Comparison of ENCODE assay signal across 11 mouse cellular contexts in the genomic region with DNA sequence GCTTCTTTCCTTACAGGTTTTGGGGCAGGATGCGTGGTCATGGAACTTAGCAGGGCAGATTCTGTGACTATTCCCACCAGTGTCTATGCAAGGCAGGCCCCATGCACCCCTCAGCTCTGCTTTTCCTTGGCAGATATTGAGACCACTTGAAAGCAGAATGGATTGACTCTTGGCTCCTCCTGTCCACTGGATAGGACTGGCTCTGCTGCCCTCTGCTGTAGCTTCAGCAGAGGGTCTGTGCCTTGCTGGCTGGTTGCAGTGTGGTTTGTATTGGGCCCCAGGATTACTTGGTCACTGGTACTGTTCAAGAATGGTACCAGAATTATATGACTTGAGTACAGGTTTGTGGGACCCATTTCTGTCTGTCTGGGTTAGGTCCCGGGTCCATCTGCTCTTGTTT. TPM values are rescaled to one million over a fixed set of nuclear protein-coding genes. Genes with fewer than 3 reads are reported as not detected.
A peak's percentile ranks its signal among the peaks of the same experiment; 100 is the strongest.
DNase-seq lines count a peak whose midpoint lies in the region; ATAC-seq and TF ChIP-seq lines count a peak whose summit lies in the region.
"Had no signal": no experiment of that assay in that cellular context is flagged by ENCODE, and none has a peak within 500 bp of the region (broad histone marks: within the 10 kb centered on the region; RNA-seq: fewer than 3 reads in every experiment).

No protein-coding gene starts in this region.

- no peaks in the 10 kb centered on the region for H3K27me3 ChIP-seq in hindbrain, postnatal 0 days (ENCODE audit: insufficient read depth, low read length)
- no peaks in the 10 kb centered on the region for H3K27me3 ChIP-seq in hindbrain, embryonic 14.5 days (ENCODE audit: control insufficient read depth, insufficient read depth, low read length)
- no peaks in the 10 kb centered on the region for H3K27me3 ChIP-seq in testis, adult 2 months (ENCODE audit: control insufficient read depth, insufficient read depth, low read length)
- H3K27me3 ChIP-seq in embryonic facial prominence, embryonic 10.5 days (replicated peaks; ENCODE audit: low read depth, poor library complexity, severe bottlenecking): no peaks in the 10 kb centered on the region
- H3K27me3 ChIP-seq: heart, embryonic 13.5 days had no signal

- no peaks in the 10 kb centered on the region for H3K9me3 ChIP-seq in hindbrain, postnatal 0 days (ENCODE audit: low read length)
- H3K9me3 ChIP-seq in hindbrain, embryonic 14.5 days (ENCODE audit: control insufficient read depth, low read length): no peaks in the 10 kb centered on the region
- H3K9me3 ChIP-seq in embryonic facial prominence, embryonic 10.5 days: no peaks in the 10 kb centered on the region
- H3K9me3 ChIP-seq: heart, embryonic 13.5 days had no signal

- H3K27ac ChIP-seq in hindbrain, postnatal 0 days: no peak overlapping the region
- no peak overlapping the region for H3K27ac ChIP-seq in hindbrain, embryonic 14.5 days
- H3K27ac ChIP-seq in testis, adult 2 months (ENCODE audit: control insufficient read depth, insufficient read depth, low read depth, low read length): no peak overlapping the region
- no peak overlapping the region for H3K27ac ChIP-seq in embryonic facial prominence, embryonic 10.5 days (replicated peaks)
- H3K27ac ChIP-seq: heart, embryonic 13.5 days had no signal

- peak; percentile 76 for TF ChIP-seq CTCF in hindbrain, postnatal 0 days (IDR thresholded peaks at IDR 0.05; ENCODE audit: low read depth)
- peak; percentile 40; the same call in 1 of the 2 replicates for TF ChIP-seq CTCF in testis, adult 2 months (IDR thresholded peaks at IDR 0.05; ENCODE audit: control insufficient read depth, insufficient read depth, insufficient replicate concordance, low read depth, low read length)

- H3K36me3 ChIP-seq in hindbrain, postnatal 0 days (ENCODE audit: insufficient read depth, low read length): no peaks in the 10 kb centered on the region
- no peaks in the 10 kb centered on the region for H3K36me3 ChIP-seq in hindbrain, embryonic 14.5 days (replicated peaks; ENCODE audit: control insufficient read depth, insufficient read depth)
- peaks cover 11% of the 10 kb centered on the region for H3K36me3 ChIP-seq in testis, adult 2 months (ENCODE audit: control insufficient read depth, insufficient read depth, low read length)
- no peaks in the 10 kb centered on the region for H3K36me3 ChIP-seq in embryonic facial prominence, embryonic 10.5 days (replicated peaks)
- H3K36me3 ChIP-seq: heart, embryonic 13.5 days had no signal

- 76% methylated on average over 2 of the region's 2 CpGs for WGBS in hindbrain, postnatal 0 days
- 77% methylated on average over 2 of the region's 2 CpGs for WGBS in hindbrain, embryonic 14.5 days
- 79% methylated on average over 2 of the region's 2 CpGs for WGBS in embryonic facial prominence, embryonic 10.5 days

- no peaks in the 10 kb centered on the region for H3K4me1 ChIP-seq in hindbrain, postnatal 0 days (ENCODE audit: insufficient read depth, low read length)
- H3K4me1 ChIP-seq in hindbrain, embryonic 14.5 days (replicated peaks; ENCODE audit: control insufficient read depth, insufficient read depth, low read length): no peaks in the 10 kb centered on the region
- no peaks in the 10 kb centered on the region for H3K4me1 ChIP-seq in testis, adult 2 months (ENCODE audit: control insufficient read depth, insufficient read depth, low read length)
- no peaks in the 10 kb centered on the region for H3K4me1 ChIP-seq in embryonic facial prominence, embryonic 10.5 days
- H3K4me1 ChIP-seq: heart, embryonic 13.5 days had no signal

- no peak overlapping the region for H3K4me3 ChIP-seq in hindbrain, postnatal 0 days (ENCODE audit: low read length)
- H3K4me3 ChIP-seq in hindbrain, embryonic 14.5 days (replicated peaks; ENCODE audit: low read length): no peak overlapping the region
- no peak overlapping the region for H3K4me3 ChIP-seq in testis, adult 2 months (ENCODE audit: control insufficient read depth, low read depth, low read length)
- H3K4me3 ChIP-seq in embryonic facial prominence, embryonic 10.5 days: no peak overlapping the region
- H3K4me3 ChIP-seq: heart, embryonic 13.5 days had no signal

- peak; percentile 5 for DNase-seq in cerebellum, adult 8-10 months
- no peak for DNase-seq in cerebellum, adult 11-12 months
- DNase-seq in hindbrain, postnatal 0 days (ENCODE audit: low spot score): peak; percentile 67
- DNase-seq in hindbrain, embryonic 14.5 days (ENCODE audit: low spot score): no peak
- no peak for DNase-seq in testis, postnatal 14 days (ENCODE audit: low spot score)
- no peak for DNase-seq in embryonic facial prominence, embryonic 10.5 days (ENCODE audit: low spot score)
- no peak for DNase-seq in urinary bladder, postnatal 14 days (ENCODE audit: low spot score)

- no peak for TF ChIP-seq POLR2A in testis, adult 2 months (IDR thresholded peaks at IDR 0.05; ENCODE audit: control insufficient read depth, low read depth, low read length)

- no peak overlapping the region for H3K4me2 ChIP-seq in hindbrain, postnatal 0 days (ENCODE audit: low read depth, low read length)
- H3K4me2 ChIP-seq in hindbrain, embryonic 14.5 days (replicated peaks): no peak overlapping the region
- H3K4me2 ChIP-seq: heart, embryonic 13.5 days had no signal

- peak; percentile 70; the same call in 1 of the 2 replicates for ATAC-seq in hindbrain, postnatal 0 days
- ATAC-seq in hindbrain, embryonic 14.5 days (ENCODE audit: low FRiP score): no peak

- no peak overlapping the region for H3K9ac ChIP-seq in hindbrain, postnatal 0 days (replicated peaks; ENCODE audit: low read length)
- no peak overlapping the region for H3K9ac ChIP-seq in hindbrain, embryonic 14.5 days
- H3K9ac ChIP-seq: heart, embryonic 13.5 days had no signal

RNA-seq across cellular contexts. Expression of gene Mov10l1, which starts 16.4 kb away (rescaled TPM):
- total RNA-seq in hindbrain, postnatal 0 days (2014; rRNA removed): not detected in 2 replicates
- not detected in 2 replicates for polyA plus RNA-seq in hindbrain, postnatal 0 days (2015; fragmentation: Nextera tagmentation; extraction: Ambion mirVana)
- polyA plus RNA-seq in hindbrain, embryonic 14.5 days (2014; fragmentation: Nextera tagmentation; extraction: Ambion mirVana): not detected in 2 replicates
- 56.1 and 58.4 TPM in 2 replicates for polyA plus RNA-seq in testis, adult 2 months (2012; rRNA removed)
- not detected in 2 replicates for polyA plus RNA-seq in embryonic facial prominence, embryonic 10.5 days (2016; fragmentation: Nextera tagmentation; extraction: Ambion mirVana)
- total RNA-seq: megakaryocyte progenitor cell, adult 5-6 weeks had no signal
- polyA plus RNA-seq: neural tube, embryonic 14.5 days had no signal

RNA-seq across cellular contexts. Expression of gene Mlc1, which starts 20.3 kb away (rescaled TPM):
- 106 and 111 TPM in 2 replicates for total RNA-seq in hindbrain, postnatal 0 days (2014; rRNA removed)
- polyA plus RNA-seq in hindbrain, postnatal 0 days (2015; fragmentation: Nextera tagmentation; extraction: Ambion mirVana): 72.5 and 88.3 TPM in 2 replicates
- 17.7 and 20.5 TPM in 2 replicates for polyA plus RNA-seq in hindbrain, embryonic 14.5 days (2014; fragmentation: Nextera tagmentation; extraction: Ambion mirVana)
- 51.1 and 56.3 TPM in 2 replicates for polyA plus RNA-seq in testis, adult 2 months (2012; rRNA removed)
- 1.0 and 1.5 TPM in 2 replicates for polyA plus RNA-seq in embryonic facial prominence, embryonic 10.5 days (2016; fragmentation: Nextera tagmentation; extraction: Ambion mirVana)
- total RNA-seq: megakaryocyte progenitor cell, adult 5-6 weeks had no signal

RNA-seq across cellular contexts. Expression of gene Ttll8, which starts 44.9 kb away (rescaled TPM):
- total RNA-seq in hindbrain, postnatal 0 days (2014; rRNA removed): 0.11 and 0.16 TPM in 2 replicates
- polyA plus RNA-seq in hindbrain, postnatal 0 days (2015; fragmentation: Nextera tagmentation; extraction: Ambion mirVana): 0.14 and 0.45 TPM in 2 replicates
- polyA plus RNA-seq in hindbrain, embryonic 14.5 days (2014; fragmentation: Nextera tagmentation; extraction: Ambion mirVana): 0.13 TPM in 1 of 2 replicates, not detected in the other
- 171 and 179 TPM in 2 replicates for polyA plus RNA-seq in testis, adult 2 months (2012; rRNA removed)
- polyA plus RNA-seq in embryonic facial prominence, embryonic 10.5 days (2016; fragmentation: Nextera tagmentation; extraction: Ambion mirVana): not detected in 2 replicates
- total RNA-seq: megakaryocyte progenitor cell, adult 5-6 weeks had no signal
- polyA plus RNA-seq: heart, embryonic 13.5 days had no signal

Comparison
In these comparisons a context has a peak if more than half of its experiments do, and no peak if none do; other contexts are left out.
1. DNase-seq: peak in cerebellum, adult 8-10 months (single experiment) and hindbrain, postnatal 0 days (single experiment); none in cerebellum, adult 11-12 months (single experiment), hindbrain, embryonic 14.5 days (single experiment), testis, postnatal 14 days (single experiment), embryonic facial prominence, embryonic 10.5 days (single experiment) and urinary bladder, postnatal 14 days (single experiment).
2. RNA of gene Mov10l1, which starts 16.4 kb away (polyA plus RNA-seq): 56.1 to 58.4 TPM in testis, adult 2 months; not detected in hindbrain, postnatal 0 days, not detected in hindbrain, embryonic 14.5 days and not detected in embryonic facial prominence, embryonic 10.5 days; every median in the first group is over 10 times any median in the second.
3. RNA of gene Ttll8, which starts 44.9 kb away (polyA plus RNA-seq): 171 to 179 TPM in testis, adult 2 months; 0.14 to 0.45 TPM in hindbrain, postnatal 0 days, 0.13 TPM in hindbrain, embryonic 14.5 days and not detected in embryonic facial prominence, embryonic 10.5 days; every median in the first group is over 100 times any median in the second.